Mouse (Mus musculus): ENCODE measurements around the gene Il6st.

GRCm38 (mm10) chr13:112466136-112466945 lies 2.5 kb downstream of the Il6st start:
- no peak for TF ChIP-seq CTCF (IDR thresholded peaks at IDR 0.05; ENCODE audit: insufficient read depth, low read depth, low read length)
- TF ChIP-seq POLR2A (IDR thresholded peaks at IDR 0.05; ENCODE audit: insufficient read depth, low read depth, low read length) = no peak
